Mouse (Mus musculus): ENCODE data around the gene Ciao2b.

DNA sequence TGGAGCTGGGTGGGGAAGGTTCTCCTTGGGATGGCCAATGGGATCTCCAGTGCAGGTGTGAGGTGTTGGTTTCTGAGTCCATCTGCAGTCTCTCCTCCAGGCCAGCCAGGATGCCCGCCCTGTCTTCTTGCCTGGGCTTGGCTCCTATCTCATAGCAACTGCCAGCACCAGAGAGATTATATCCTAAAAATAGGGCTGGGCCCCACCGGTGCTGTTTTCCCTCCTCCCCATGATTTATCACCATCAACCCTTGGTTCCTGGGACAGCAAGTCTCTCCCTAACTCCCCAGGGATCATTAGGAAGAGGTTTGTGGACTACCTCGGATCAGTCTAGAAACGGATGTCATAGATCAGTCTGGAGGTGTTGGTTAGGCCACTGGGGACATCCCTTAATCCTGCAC lies 28.6 kb downstream of the Ciao2b start:
- no peak for TF ChIP-seq POLR2A (IDR thresholded peaks at IDR 0.05; ENCODE audit: borderline replicate concordance, control insufficient read depth, low read depth, low read length)
- TF ChIP-seq CTCF (IDR thresholded peaks at IDR 0.05; ENCODE audit: control insufficient read depth, insufficient read depth, low read length) = no peak
